Mouse (Mus musculus): ENCODE results near the gene Creg2.
"Not testable (repeated sequence)": the region's sequence is repeated elsewhere in the genome, so short reads cannot be mapped to it uniquely, and the experiment has no call there.

Gene Creg2

DNA sequence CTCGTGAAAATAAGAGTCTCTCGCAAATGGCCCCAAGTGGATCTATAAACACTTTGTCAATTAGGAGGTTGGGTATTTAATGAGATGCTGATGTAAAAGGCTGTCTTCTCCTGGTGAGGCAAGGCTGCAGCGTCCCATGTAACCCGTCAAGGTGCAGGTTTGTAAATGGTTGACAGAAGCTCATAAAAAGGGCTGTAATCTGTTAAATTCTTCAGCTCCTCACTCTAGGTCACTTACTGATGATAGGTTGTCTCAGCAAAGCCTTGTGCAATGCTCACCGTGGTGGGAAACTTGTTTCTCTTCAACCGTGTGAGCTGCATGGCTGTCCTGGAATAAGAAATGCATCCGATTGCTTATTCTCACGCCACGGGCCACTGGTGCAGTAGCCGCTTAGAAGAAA, 57.4 kb downstream of the Creg2 start:
- DNase-seq, result no peak

DNA sequence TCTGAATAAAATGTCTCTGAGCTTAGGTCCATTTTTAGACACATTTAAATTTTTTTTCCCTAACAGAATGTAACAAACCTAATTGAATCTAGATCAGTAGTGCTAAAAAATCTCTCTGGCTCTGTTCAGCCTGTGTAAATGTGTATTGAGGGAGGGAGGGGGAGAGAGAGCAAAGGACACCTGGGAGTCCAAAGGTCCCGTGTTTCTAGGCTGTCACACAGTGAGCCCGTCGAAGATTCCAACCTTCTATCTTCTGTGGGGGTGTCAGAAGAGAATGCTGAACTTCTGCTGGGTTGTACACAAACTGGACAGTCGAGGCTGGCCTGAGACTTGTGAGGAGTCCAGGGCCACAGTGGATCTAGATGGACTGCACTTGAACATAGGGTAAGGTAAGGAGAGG, 59.2 kb downstream of the Creg2 start:
- DNase-seq, result no peak

DNA sequence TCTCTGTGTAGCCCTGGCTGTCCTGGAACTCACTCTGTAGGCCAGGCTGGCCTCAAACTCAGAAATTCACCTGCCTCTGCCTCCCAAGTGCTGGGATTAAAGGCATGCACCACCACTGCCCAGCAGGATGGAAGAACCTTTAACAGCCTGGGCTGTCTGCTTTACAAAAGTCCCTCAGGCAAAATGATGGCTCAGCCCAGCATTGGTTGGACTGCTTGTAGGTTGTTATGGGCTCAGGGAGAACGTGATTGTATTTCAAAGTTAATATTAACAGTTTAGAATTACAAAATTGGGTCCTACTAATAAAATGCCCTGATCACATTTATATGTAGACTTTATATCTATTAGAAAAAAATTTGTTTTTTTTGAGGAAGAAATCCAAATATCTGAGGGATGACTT, 59.7 kb downstream of the Creg2 start:
- not testable (repeated sequence) for DNase-seq

DNA sequence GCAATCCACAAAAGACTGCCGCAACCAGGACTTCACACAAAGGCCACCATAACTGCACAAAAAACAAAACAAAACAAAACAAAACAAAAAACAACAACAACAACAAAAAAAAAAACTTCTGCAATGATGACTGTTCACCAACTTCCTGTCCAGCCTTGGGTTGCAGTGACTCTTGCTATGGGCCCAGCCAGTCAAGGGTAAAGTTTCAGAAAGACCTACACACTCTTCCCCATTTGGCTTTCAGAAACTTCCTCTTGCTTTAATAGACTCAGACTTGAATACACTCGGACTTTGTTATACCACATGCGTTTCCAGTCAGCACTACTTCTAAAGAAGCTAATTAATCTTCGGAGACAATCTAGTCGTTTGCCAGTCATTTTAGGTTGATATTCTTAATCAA, 61.1 kb downstream of the Creg2 start:
- no peak for DNase-seq

DNA sequence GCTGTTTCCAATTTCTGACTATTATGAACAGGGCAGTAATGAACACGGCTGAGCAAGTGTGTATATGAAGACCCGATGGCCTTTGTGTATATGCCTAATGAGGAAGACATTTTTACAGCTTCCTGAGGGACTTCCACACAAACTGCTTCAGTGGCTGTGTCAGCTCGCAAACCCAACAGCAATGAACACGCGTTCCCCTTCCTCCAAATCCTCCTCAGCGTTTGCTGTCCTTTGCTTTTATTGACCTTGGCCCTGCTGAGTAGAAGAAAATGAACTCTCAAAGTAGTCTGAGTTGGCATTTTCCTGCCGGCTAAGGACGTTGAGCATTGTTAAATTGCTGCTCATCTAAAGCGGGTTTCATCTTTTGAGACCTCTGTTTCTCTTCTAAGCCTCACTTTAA, 65.9 kb downstream of the Creg2 start:
- no peak for DNase-seq

DNA sequence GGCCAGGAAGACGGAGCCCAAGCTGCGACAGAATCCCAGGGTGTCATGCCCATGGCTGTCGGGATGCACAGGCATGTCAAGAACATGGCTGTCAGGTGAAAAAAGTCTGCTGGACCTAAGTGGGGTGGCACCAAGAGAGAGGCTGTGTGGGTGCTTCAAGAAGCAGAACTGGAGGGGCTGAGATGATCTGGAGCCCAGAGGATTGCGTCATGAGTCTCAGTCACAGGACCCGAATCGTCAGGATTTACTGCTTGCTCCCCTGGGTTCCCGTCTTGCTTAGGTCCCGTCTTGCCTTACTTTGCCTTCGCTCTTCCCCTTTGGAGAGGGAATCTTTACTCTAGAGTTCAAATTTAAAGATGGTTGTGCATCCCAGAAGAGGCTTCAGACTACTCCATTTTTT, 68.1 kb downstream of the Creg2 start:
- no peak for DNase-seq

DNA sequence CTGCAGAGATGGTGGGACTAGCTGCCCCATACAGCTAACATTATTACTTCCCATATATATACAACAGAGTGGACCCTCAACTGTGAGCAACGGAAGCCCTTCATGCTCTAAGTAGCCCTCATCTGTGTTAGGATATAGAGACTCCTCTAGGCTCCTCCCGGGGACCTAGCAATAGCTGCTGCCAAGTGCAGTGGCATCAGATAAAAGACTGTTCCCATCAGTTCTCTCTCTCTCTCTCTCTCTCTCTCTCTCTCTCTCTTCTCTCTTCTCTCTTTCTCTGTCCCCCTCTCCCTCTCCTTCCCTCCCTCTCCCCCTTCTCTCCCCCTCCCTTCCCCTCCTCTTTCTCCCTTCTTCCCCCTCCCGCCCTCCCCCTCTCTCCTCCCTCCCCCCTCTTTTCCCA, 70.1 kb downstream of the Creg2 start:
- no peak for DNase-seq

DNA sequence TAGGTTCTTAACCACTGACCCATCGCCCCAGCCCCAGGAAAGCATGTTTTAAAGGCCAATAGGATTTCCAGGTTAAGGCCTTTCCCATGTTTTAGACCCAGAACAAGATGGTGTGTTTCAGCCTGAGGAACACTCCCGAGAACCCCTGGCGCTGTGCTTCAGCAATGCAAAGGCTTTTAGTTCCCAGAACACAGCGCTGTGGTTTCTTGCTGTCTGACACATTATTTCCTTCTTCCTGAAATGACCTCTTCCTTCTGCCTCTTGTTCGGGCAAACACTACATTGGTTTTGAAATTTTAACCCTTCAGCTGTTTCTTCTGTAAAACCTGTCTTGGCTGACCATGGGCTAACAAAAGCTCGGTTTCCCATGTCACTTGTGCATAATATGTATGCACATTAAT, 72.1 kb downstream of the Creg2 start:
- DNase-seq, result no peak

DNA sequence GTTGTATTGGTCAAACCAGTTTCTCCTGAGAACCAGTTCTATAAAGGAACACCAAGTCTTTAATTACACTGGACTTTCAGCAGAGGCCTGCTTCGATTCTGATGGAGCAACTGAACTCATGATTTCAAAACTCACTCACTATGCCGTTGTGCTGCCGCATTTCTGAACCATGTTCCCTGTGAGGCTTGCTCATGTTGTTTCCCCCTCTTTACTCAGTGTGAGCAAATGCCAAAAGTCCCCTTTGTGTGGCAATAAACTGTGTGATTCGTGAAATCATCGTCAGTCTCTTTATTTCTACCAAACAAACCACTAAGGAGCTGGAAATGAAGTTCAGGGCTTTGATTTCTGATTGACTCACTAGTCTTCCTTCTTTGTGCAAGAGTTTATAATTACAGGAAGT, 72.8 kb downstream of the Creg2 start:
- no peak for DNase-seq

DNA sequence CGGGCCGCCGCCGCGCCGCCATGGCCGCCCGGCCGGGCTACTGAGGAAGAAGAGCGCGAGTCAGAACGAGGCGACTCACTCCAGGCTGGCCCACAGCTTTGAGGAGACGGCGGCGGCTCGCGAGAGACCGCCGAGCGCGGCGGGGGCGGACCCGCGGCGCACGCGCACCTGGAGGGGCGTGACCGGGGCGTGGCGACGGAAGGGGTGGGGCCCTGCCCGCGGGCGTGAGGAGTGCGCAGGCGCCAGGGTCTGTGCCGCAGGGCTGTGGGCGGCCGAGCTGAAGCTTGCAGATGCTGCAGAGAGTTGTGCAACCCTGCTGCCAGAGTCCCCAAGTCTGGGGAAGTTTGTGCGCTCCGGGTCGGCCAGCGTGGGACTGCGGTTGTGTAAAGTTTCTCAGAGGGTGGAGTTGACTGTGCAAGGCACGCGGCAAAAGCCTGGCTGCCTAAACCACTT, 74.0 kb downstream of the Creg2 start, which contains the start of gene Rnf149:
Gene Rnf149, minus strand, starts transcription at position 153 of the 453 bp plus-strand sequence.
- peak; percentile 98 for DNase-seq

DNA sequence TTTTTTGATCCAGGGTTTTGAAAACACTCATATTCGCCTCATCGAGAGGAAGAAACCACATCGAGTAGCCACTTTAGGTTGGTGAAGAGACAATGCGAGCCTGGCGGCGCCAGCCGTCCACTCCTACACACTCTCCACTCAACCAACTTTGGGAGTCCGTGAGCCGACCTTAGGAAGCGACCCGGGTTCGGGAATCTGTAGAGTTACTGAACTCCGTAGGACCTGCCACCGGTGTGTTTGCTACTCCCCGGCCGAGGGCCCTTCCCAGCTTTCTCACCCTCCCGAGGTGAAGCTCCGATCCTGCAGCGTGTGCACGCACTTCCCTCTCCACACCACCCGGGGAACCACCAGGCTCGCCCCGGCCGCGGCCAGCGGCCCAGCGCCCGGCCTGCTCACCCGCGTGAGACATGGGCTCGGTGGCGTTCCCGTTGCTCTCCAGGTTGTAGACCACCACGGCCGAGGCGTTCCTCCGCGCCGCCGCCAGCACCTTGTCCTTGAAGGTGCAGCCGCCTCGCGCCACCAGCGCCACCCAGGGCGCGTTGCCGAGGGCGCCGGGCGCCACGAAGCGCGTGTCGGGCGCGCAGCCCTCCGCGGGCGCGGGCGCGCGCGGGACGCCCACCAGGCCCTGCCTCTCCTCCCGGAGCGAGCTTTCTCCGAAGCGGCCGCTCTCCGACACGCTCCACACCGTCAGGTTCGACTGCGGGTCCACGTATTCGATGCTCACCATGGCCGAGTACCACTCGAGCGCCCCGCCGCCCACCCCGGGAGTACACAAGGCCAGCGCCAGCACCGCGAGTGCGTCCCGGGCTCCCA, 74.6 kb downstream of the Creg2 start:
- peak; percentile 70 to 82 for DNase-seq

DNA sequence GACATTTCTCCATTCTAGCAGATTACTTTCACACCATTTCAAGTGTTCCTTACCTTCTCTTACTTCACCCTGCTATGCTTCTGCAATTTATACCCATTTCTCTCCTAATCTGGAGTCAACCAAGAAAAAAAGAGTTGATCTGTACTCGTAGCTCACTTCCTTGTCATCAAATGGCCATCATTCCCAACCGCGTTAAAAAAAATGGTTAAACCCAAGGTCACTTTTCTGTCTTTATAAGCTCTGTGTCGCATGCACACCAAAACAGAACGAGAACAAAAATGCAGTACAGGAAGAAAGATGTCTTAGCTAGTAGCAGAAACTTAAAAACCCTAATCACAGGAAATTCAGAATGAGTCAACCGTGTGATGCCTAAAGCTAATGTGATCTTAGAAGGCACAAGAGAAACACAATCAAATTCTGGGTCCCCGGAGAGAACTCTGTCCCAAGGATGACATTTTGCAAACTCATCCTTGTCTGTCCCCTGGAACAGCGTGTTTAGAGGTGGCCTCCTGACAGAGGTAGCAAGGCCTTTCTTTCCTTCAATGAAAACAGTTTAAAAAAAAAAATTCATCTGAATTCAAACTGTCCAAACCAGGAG, 75.4 kb downstream of the Creg2 start:
- DNase-seq, result no peak

DNA sequence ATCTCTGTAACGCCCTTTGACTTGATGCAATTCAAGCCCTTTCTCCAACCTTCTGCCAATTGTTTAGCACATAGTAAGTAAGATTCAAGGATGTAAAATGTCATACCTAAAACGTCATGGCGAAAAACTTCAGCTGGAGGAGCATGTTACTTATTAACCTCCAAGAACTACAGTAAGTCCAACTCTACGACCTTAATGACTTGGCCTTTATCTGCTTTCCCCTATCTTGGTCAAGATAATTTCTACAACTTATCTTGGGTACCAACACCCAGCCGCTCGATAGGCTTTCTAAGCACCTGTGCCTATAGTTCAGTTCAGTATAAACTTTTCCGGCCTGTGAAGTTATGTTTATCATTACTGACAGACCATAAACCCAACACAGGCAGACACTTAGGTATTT, 77.4 kb downstream of the Creg2 start:
- no peak for DNase-seq

DNA sequence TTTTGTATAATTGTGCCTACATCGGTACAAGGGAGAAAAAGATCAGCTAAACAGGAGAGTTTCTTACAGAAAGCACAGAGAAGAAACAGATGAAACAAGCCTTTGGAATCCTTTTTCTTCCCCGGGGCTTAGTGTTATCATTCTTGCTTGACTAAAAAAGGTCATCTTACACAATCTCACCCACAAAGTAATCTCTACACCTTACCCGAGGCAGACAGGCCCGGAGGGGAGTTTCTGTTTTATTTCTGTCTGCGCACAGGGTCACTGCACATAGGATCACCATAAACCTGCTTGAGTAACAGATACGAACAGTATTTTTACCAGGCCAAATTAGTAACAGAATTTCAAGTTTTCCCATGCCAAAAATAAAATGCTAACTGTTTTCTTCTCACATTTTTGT, 79.6 kb downstream of the Creg2 start:
- no peak for DNase-seq
